Mouse (Mus musculus): Measurements from ENCODE around the gene Fut9.
A peak's percentile ranks its signal among the peaks of the same experiment; 100 is the strongest.

The Fut9 gene

GRCm38 (mm10) chr4:25799476-25800283 lies at the start of gene Fut9:
TSS of gene Fut9 (minus strand) at chr4:25800244.
- DNase-seq: peak; percentile 92

DNA sequence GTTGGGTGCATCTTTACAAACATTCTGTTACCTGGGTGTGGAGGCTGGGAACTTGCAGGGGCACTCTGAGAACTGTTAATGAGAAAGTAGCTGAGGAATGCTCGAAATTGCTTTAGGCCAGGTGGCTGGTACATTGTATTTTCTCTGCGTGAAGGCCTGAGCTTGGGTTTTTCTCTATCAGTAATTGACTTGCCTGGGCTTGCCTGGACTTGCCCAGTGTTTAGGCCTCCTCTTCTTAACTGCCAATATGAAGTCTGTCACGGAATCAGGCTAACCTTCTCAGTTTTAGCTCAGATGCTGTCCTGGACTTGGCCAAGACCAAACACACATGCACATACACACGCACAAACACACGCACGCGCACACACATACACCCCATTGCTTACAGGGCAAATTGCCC lies 15.7 kb upstream of the Fut9 start:
- no peak for DNase-seq

GRCm38 (mm10) chr4:25813340-25813739 lies 13.3 kb upstream of the Fut9 start:
- DNase-seq: no peak

- DNase-seq: no peak
These were observed 10.0 kb upstream of the Fut9 start for GRCm38 (mm10) chr4:25810058-25810457.

- no peak for DNase-seq
These were observed 1.7 kb upstream of the Fut9 start for GRCm38 (mm10) chr4:25801751-25802150.

GRCm38 (mm10) chr4:25800284-25800616 lies 206 bp upstream of the Fut9 start:
- DNase-seq: no peak

DNA sequence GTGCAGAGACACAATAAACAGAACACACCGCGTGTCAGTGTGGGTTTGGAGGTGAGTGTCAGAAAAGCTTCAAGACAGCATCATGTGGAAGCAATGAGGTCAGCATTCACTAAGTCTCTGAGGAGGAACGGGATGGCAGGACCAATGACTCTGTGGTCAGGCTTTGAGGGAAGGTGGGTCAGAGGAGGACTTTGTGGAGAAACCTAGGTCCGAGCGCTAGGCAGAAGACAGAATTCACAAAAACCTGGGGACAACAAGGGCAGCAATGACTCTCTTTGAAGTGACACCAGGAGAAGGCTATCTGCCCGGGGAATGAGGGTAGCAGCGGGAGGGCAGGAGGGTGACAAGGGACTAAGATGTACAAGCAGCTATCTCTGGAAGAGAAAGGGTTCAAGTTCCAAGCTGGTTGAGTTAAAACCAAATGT lies 981 bp downstream of the Fut9 start:
- no peak for DNase-seq

DNA sequence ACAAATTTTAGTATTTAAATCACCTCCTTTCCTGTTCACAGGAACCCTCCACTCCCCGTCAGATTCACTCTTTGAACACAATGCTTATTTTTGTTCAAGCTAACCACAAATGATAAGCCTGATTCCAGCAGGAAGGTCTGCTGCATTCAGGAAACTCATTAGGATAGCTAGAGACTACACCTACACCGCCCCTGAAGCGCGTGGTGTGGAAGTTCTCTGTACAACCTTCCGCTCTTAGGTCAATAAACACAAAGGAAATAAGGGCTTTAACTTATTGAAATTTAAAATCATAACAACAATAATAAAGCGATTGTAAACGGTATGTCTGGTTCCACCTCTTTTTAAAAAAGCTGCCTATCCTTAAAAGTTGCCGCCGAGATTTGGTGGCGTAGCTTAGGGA lies 1.6 kb downstream of the Fut9 start:
- DNase-seq: no peak

DNA sequence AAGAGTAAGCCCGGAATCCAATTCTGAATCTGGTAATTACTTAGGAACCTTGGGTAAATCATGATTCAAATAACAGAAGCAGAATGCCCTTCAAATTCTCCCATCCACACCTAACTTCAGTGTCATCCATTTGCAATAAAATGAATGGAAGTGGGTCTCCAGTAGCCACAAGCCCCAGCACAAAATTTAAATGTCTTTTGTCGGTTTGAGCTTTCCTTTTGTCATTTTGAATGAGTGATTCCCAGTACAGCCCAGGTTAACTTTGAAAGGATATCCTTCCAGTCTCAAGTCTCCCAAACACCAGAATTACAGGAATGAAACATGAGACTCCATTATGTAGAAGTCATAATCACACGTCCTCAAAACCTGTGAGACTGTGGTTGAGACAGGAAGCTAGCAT lies 3.9 kb downstream of the Fut9 start:
- no peak for DNase-seq

GRCm38 (mm10) chr4:25785276-25785675 lies 14.8 kb downstream of the Fut9 start:
- DNase-seq: no peak

GRCm38 (mm10) chr4:25768657-25769056 lies 31.4 kb downstream of the Fut9 start:
- peak; percentile 71 for DNase-seq

GRCm38 (mm10) chr4:25763091-25763490 lies 37.0 kb downstream of the Fut9 start:
- DNase-seq: peak; percentile 59

DNA sequence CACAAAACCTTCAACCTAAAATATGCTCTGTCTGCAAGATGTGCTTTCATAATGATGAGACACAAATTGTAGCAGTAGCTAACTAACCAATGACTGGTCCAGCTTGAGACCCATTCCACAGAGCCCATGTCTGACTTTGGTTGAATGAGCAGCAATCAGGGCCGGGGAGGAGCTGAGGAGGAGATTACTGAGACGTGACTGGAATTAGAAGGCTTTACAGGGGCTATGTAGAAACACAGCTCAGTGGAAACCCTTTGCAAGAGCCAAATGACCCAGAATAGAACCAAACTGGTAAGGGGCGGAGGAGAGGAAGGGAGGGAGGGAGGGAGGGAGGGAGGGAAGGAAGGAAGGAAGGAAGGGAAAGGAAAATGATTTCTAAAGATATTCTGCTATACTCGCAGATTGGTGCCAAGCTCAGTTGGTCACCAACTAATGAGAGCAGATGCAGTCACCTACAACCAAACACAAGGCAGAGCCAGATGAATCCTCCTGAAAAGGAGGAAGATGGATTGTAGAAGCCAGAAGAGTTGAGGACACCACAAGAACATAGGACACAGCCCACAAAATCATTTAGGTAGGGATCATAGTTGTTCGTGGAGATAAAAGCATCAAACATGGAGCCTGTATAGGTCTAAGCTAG lies 42.0 kb downstream of the Fut9 start:
- DNase-seq: no peak

DNA sequence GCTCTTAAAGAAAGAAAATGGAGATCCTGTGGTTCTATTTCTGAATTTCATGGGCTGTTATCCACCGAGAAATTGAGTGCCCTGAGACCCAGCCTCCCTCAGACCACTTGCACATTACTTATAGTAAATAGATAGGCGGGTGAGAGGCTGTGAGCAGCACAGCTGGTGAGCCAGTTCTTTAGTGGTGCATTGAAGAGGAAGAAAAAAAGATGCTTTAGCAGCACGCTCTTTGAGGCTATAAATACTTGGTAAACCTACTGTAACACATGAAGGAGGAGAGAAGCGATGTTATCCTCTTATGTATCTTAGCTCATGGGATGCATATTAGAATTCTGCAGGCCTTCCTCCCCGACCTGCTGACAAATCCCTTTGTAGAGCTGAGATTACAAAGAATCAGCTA lies 58.5 kb downstream of the Fut9 start:
- DNase-seq: no peak

- DNase-seq: no peak
These were observed 61.3 kb downstream of the Fut9 start for GRCm38 (mm10) chr4:25738782-25739181.

GRCm38 (mm10) chr4:25721576-25721975 lies 78.5 kb downstream of the Fut9 start:
- DNase-seq: peak; percentile 56

DNA sequence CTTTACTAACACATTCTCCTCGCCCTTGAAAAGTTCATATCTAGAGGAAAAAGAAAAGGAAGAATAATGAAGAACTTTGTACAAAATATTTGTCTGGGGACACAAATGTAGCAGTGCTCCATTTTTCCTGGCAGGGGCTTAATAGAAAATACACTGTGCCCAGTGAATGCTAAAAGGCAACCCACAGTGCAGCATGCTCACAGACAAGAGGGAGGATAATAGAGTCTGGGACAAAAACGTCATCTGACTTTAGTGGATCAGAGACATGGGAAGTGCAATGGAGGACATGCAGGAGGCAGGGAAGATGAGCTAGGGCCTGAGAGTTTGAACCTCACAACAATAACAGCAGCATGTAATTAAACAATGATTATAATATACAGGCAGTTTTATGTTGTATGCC lies 86.1 kb downstream of the Fut9 start:
- DNase-seq: no peak

DNA sequence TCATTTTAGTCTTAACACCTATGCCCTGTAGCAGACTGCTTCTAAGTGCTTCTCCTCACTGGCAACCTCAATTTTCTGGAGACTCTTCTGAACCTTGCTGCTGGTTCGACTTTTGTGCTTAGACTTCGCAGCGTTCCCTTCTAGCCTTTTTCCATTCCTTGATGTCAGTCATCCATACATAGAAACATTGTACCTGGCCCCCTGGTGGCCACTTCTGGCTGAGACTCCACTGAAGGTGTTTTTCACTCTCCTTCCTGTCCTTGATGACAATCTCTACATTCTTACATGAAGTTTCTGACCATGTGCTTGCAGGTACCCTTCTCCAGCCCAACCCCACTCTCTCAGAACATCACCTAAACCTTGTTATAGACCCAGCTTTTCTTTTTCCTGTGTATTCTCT lies 115.1 kb downstream of the Fut9 start:
- no peak for DNase-seq

DNA sequence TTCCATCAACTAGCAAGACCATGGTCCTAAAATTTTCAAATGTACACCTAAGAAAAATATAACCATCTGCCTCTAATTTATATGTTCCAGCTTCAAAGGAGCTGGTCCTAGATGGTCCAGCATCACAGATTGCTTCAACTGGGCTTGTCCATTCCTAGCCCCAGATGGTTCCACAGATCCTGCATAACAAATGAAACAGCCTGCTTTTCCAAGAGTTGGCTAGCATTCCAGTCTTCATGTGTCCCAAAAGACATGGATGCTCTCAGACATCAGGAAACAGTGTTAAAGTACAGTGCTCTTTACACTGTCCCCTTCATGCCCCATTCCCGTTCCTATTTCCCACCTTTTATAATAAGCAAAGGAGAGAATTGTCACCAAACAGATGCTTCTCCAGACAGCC lies 135.8 kb downstream of the Fut9 start:
- peak; percentile 44 for DNase-seq

DNA sequence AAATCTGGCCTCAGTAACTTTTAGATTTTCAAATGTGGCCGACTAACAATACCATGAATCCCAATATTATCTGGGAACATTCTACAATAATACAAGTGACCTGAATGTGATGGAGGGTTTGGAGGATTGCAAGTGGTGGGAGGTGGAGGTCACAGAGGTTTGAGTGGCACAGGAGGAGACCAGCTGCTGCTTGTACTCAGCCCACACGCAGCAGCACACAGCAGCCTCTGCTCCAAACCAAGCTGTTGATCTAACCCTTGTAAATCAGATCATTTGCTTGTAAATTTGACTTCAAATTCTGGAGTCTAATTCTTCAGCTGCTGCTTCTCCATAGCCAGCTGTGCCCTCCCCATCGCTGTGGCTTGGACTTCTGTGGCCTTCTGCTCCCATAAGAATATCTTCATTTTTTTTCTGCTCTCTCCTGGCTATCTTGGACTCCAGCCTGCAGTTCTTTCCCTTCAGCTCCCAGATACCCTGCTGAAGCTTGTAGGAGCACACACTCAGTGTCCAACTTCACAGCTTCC lies 138.8 kb downstream of the Fut9 start:
- DNase-seq: no peak

- peak; percentile 26 for DNase-seq
These were observed 141.3 kb downstream of the Fut9 start for GRCm38 (mm10) chr4:25658792-25659191.

GRCm38 (mm10) chr4:25651902-25652301 lies 148.1 kb downstream of the Fut9 start:
- DNase-seq: no peak

- no peak for DNase-seq
These were observed 151.9 kb downstream of the Fut9 start for GRCm38 (mm10) chr4:25648107-25648506.

DNA sequence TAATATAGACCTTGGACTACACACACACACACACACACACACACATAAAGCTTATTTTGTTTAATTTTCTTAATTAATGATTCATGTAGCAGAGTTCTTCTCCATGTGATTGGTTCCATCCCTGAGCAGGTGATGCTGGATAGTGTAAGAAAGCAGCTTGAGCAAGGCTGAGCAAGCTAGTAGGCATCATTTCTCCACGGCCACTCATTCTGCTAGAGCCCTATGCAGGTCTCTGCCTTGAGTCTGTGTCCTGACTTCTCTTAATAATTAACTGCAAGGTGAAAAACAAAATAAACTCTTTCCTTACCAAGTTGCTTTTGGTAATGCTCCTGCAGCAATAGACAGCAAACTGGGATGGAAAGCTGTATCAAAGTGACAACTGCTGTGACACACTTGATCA lies 152.5 kb downstream of the Fut9 start:
- no peak for DNase-seq

DNA sequence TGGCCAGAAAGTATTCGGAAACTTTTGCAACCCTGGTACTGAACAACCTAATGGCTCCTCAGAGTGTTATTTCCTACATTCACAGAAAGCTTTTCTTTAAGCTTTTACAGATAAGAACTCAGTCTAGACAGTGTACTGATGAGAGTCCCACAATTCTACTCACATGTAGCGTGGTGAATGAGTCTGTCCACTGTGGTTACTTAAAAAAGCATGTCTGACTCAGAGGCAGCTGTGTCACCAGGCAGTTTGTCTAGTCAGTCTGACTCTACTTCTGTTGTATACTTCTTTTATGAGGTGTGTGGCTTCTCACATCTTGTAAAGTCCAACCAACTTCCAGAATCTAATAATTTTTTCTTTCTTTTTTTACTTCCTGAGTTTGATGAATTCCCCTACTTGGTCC lies 154.5 kb downstream of the Fut9 start:
- DNase-seq: no peak

Data from cerebellum, adult 9-10 months (tissue).